Mouse (Mus musculus) ovary, postnatal 36 days (tissue): Measurements from ENCODE around the gene 9230102O04Rik.
A peak's percentile ranks its signal among the peaks of the same experiment; 100 is the strongest.

Experiments
- DNase-seq: peaks from one replicate; pipeline ENCODE4 v3.0.0; 2022; ENCODE audit warnings: low spot score, mixed read lengths

The 9230102O04Rik gene

DNA sequence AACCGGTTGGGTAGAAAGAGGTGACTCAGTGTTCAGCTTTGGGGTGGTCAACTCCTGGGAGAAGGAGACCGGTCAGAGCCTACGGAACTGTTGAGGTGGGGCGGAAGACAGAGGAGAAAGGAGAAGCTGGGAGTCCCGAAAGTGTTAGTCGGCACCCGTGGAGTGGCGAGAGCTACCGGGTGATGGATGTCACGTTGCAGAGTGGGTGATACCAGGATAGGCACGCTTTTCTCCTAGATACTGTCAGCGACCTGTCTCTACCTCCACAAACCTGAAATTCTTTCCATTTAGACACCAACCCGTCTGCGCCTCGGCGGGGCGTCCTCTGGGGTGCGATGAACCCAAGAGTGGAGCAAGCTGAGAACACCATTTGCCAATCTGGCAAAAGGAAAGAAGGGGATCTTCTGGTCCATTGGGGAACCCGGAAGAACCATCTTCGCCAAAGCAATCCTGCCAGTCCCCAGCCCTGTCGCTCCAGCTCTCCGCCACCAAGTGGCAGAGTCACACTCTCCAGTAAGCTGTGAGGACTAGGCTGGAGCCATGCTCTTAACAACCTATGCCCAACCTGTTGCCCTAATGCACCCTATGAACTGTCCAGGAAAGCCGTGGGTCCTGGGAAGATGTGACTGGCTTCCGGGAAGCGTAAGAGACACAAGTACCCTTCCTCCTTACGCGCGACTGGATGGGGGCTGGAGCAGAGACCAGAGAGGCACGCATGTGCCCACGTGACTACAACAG lies at the start of gene 9230102O04Rik:
Gene 9230102O04Rik (minus strand): TSS at position 628 of the 738 bp plus-strand sequence.
- peak; percentile 18 for DNase-seq

DNA sequence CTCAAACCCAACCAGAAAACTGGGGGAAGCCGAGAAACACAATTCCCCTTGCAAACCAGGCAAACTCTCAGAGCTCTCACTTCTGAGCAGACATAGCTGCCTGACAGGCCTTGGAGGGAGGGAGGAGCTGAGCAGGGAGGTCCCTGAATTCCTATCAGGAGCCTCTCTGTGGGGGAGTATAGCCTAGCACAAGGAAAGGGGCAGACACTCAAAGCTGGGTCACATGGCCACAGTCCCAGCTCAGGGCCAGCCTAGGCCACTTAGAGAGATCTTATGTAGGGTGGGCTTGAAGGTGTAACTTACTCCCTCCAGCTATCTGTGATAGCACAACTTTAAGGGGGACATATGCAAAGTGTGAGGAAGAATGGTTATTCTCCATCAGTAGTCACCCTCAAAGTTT lies 46.6 kb upstream of the 9230102O04Rik start:
- peak; percentile 9 for DNase-seq

DNA sequence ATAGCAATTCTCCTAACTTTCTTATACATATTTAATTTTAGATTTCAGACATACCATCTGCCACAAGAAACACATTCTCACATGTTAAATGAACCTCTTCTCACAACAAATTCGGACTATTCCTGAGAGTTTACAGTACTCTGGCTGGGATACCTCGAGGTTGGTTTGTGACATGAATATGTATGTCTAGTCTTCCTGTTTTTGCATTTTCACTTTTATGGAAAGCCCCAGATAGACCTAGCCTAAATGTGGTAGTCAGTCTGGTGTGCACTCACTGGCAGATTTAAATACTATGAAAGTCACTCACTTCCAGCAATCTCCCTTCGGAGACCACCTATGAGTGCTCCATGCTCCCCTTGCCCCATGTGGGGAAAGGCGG lies 37.6 kb upstream of the 9230102O04Rik start:
- no peak for DNase-seq

DNA sequence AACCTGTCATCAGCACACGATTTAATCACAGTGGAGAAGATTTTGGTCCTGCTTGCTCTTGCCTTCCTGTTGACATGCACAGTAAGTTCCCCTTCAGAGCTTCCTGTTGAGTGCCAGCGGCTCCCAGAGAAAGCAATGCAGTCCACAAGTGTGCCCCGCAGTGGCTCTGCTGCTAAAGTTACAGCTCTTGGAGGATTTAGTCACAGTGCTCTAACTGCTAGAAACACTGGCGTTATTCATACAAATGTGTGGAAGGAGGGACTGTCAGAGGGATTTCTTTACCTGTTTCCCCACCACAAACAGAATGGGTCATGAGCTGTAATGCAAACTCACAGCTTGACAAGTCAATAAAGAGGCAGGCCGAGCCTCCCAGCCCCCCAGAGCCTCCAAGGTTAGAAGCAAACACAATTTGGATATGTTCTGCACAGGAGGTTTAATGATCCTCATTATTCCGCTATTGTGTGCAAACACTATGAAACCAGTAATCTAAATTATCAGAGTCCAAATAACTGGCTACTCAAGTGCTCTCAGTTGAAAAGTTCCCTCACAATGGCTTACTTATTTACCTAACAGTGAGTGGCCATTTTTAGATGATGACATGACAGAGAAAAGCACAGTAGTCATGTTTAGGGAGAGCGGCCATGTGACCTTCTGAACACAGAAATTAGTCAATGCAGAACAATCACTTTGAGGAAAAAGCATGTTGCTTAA lies 37.0 kb upstream of the 9230102O04Rik start:
- no peak for DNase-seq

DNA sequence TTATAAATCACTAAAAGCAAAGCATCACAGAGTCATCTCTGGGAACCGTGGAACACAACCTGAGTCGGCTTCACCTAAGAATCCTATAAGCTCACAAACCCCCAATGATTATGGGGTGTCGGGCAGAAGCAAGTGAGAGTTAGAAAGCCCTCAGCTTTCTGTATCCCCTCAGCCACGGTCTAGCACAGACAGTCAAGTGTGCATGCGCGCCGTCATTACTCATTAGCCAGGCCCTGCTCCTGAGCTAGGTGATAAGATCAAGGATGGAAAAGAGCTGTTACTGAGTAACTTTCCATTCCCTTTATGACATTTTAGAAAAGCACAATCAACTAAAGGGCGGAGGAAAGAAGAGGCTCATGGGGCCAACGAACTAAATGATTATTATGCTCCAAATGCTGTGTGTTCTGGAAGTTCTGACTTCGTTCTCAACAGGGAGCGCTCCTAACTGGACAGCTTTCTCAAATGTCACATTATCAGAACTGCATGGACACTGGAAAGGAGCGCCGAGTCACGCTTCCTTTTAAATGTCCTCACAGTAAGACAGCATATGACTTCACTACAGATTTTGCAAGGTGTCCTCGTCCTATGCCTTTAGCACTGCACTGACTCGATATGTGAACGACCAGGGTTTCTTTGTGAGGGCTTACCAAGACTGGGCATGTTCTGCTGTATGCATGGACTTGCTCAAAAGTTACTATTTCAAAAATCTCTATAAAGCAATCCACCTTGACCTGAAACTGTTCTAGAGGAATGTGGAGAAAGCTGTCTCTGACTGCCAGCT lies 29.5 kb upstream of the 9230102O04Rik start:
- DNase-seq: no peak

DNA sequence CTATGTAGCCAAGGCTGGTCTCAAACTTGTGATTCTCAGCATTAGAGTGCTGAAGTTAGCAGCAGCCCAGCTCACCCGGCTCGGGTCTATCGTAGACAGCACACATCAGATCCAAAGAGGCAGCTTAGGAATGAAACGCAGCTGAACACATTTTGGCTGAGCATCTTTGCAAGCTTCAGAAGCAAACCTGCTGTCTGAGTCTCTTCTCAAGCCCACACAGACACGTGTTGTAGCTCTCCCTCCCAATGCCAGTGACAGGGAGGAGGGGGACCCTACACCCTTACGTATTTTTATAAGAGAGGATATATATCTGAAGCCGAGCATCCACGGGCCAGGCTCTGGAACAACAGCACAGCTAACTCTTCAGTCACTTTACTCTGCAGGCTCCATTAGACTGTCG lies 28.3 kb upstream of the 9230102O04Rik start:
- DNase-seq: no peak

DNA sequence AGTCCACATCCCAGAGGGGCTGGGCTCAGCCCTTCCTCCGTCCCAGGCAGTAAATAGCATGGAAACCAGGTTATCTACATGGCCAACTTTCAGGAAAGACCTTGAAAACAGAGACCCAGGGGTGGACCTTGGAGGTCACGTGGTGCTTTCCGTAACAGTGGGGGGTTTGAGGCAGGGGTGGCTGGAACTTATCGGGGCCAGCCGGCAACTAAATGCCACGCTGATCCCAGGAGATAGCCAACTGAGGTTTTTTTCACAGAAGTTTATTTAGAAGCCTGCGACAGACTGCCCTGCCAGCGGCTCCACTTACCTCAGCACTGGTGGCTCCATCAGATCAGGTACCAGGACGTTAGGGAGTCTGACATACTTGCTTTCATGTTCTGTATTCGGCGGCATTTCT lies 16.7 kb upstream of the 9230102O04Rik start:
- no peak for DNase-seq

DNA sequence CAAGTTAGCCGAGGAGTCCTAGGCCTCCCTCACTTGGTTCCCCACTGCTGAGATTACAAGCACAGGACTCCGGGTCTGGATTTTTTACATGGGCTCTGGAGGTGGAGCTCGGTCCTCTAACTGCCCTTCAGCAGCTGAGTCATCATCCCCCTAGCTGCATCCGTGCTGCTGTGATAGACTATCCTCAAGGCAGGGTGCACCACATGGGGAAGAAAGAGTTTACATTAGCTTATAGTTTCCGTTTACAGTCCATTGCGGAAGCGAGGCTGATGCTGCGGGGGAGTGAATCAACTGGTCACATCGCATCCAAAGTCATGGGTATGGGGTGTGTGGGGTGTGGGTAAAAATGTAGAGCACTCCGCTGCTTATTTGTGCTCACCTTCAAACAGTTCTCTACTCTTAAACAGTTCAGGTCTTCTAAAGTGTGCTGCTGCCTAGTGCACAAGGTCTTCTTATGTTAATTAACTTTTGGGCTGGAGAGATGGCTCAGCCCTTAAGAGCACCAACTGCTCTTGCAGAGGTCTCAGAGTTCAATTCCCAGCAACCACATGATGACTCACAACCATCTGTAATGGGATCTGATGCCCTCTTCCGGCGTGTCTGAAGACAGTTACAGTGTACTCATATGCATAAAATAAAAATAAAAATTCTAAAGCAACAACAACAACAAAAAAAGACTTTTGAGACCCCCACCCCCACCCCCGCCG lies 14.7 kb upstream of the 9230102O04Rik start:
- DNase-seq: no peak

DNA sequence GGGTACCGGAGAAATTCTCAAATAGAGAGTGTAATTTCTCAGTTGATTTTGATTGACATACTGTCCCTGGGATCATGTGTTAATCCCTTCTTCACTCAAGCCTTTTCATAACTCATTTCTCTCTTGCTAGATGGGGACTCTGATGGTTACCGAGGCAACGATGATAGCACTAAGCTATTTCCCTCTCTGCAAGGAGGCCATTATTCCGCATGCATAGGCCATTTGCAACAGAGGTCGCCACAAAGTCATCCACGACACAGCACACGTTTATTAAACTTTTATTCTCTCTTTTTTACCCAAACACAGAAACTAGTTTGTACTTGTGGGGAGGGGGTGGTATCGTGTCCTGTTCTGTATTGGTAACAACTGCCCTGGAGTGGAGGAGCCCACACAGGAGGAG lies 8.5 kb upstream of the 9230102O04Rik start:
- no peak for DNase-seq

DNA sequence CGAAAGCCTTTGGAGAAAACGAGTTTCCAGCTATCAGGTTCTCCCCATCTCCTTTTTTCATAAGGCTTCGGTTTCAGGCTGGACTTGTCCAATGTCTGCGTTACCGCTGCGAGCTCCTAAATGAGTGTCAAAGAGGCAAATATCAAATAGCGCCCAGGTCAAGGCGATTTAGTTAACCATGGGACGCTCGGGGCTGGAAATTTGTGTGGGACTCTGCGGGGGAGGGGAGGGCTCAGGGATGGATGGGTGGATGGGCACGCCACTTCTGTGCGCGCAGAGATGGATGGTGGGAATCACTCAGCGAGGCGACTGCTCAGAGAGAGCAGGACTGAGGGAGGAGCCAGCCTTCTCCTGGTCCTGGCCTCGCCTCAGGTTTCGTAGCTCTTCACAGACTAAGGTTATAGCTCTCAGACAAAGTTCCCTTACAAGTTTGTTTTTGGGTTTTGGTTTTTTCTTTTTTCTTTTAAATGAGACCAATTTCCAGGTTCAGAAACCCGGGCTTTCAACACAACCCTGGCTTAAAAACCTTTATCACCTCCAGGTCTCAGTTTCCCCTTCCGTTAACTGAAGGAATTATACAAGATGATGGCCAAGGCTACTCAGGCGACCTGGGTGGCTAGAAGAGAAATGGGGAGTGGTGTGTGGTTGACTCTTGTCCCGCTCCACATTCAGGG lies 6.9 kb upstream of the 9230102O04Rik start:
- no peak for DNase-seq

DNA sequence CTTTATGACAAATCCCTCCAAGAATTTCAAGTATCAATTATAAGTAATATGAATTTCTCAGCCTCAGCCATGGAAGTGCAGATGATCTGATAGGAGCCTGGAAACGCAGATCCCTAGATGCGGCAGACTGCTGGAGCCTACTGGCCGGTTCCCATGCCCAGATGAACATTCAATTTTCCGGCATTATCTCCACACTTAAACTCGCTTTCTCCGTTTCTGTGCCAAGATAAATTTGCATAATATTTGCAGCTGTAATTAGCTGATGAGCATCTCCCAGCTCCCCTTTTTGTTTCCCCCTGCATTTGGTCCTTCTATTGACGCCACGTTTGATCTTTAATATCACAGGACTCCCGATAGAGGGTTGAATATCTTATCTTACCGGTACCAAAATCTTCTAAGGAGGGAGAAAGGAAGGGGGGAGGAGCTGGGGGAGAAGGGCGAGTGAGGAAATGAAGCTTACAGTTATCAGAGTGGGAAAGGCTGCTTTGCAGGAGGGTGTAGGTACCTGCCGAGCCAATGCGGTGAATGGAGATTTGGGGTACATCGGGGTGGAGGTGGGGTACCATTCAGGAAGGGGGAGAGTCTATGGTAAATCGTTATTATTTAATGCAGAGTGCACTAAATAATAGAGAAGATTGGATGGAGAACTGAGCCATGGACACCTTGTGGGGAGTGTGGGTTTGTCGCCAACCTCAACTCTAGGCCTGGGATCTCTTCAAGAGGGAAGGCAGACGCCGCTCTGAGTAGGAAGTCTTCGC lies 5.7 kb upstream of the 9230102O04Rik start:
- no peak for DNase-seq

DNA sequence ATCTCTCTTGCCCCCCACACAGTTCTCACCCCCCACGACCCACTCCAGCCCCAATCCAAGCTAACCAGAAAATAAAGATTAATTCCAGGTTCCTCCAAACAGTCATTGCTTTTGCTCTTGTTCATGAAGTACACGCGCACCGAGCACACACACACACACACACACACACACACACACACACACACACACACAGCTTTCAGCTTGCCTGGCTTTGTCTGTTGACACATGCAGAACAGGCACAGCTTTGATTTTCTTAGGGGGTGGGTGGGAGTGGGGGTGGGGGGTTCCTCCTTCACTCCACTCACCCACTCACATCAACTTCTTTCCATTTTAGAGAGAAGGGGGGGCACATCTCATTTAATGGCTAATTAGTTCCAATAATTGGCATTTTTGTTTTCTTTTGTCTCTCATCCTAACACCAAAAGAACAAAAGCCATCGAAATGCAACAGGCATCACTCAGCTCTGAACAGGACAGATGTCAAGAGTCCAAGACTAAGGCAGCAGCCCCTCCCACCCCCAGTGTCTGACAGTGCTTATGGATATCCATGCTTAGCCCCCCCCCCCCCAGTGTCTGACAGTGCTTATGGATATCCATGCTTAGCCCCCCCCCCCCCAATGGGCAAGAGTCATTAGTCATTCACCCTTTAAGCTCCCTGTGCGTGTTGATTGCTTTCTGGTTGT lies 4.1 kb upstream of the 9230102O04Rik start:
- DNase-seq: no peak

DNA sequence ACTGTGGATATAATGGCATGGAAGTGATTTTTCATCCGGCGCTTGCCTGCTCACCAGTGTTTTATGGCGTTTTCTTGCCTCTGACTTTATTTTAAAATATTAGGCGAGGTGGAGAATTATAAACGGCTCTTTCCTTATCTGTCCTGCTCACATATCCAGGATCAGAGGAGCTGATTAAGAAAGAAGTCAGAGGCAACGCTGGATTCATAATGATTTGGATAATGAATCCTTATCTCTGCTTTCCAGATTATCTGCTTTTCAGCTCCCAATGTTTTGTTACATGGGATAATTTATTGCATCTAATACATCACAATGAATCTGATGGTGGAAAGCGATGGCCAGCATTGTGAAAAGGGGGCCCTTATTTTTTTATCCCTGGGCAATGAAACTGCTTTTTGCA lies 3.2 kb upstream of the 9230102O04Rik start:
- DNase-seq: no peak

DNA sequence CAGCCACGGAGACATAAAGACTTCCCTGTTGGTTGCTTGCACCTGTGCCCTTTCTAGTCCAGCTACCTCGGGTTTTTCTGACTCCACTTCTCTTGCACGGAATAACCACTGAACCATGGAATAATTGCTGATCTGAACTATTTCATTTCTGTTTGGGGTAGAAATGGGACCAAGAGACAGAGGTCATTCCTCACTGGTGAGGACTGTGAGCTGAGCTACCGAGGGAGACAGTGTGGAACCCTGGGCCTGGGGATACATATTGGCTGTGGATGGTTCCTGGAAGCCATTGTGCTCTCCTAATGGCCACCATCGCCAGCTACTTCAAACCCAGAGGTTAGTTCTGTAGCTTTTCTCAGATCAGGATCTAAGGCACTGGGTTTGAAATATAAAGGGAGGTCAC lies 1.6 kb upstream of the 9230102O04Rik start:
- DNase-seq: no peak

DNA sequence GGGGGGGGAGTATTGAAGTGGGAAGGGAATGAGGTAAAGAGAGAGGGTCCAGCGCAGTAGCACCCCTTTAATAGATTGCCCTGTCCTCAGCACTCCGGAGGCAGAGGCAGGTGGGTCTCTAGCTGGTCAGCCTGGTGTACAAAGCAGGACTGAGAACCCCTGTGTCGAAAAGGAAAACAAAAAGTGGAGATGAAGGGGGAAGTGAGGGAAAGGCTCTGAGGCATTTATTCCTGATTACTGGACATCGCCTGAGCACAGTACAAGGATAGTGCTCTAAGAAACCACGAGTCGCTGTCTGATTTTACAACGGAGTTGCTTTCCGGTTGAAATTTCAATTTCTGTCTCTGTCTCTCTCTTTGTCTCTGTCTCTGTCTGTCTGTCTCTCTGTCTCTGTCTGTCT lies 911 bp upstream of the 9230102O04Rik start:
- no peak for DNase-seq

DNA sequence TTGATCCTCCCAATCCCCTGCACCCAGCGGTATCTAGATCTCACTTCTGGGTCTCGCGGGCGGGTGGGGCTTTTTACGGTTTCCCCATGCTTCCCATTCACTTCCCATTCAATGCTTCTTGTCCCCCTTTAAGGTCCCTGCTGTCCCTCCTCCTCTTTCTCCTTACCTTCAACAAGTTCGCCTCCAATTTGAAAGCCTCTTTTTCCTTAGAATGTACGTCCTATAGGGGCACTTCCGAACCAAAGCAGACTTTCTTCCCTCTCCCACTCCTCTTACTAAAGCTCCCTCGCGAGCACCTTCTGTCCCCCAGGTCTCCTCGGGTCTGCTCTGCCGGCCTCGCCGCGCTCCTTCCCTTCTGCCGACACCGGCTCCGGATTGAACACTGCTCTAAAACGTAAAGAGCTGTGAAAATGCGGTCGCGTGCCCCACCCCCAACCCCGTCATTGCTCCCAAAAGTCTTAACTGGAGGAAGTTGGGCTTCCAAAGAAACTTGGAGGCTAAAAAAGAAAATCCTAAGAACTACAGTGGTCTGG lies 377 bp upstream of the 9230102O04Rik start, which contains the start of gene Gata3:
Gene Gata3 (minus strand): TSS at position 384 of the 533 bp plus-strand sequence.
- DNase-seq: no peak

DNA sequence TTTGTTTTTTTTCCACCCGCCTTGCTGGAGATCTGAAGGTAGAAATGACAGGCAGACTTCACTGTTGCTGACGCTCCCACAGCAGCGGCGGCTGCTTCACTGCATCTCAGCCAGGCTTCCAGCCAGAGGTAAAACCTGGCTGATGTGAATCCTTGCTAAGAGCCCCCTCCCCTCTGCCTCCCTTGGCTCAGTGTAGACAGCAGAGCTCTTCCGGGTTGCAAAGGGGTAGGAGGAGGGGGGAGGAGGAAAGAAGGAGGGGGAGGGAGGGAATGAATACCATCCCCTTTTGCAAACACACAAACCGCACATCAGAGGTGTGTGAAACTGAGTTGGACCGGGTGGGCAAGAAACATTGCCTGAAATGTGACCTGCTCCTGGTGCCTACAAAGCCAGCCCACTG lies 1.7 kb downstream of the 9230102O04Rik start:
- DNase-seq: no peak

DNA sequence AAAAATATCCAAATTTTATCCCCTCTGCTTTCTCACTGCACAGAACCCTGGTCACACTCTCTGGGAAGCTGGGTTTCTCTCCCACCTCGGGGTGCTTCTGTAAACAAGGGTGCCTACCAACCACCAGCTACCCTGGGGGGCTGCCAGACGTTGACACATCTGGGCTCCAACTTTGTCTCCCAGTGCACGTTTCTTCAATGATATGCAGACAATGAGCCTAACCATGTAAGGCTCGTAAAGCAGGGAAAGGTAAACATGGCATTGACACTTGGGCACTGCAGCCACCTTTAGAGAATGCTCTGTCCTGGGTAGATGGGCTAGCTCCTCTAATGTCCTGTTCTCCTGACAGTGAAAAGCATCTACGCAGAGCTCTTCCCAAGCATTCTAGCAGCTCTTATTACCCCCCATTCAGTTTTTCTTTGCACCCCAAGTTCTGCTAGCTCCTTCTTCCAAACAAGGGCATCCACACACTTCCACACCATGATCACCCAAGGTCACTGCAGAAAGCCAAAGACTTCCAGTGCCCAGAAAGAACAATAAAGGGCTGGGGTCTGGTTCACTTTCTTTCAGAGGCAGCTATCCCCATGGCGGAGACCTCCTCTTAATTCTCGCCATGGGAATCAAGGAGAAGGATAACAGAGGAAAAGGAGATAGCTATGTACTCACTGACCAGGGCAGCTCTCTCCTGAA lies 2.3 kb downstream of the 9230102O04Rik start:
- no peak for DNase-seq

DNA sequence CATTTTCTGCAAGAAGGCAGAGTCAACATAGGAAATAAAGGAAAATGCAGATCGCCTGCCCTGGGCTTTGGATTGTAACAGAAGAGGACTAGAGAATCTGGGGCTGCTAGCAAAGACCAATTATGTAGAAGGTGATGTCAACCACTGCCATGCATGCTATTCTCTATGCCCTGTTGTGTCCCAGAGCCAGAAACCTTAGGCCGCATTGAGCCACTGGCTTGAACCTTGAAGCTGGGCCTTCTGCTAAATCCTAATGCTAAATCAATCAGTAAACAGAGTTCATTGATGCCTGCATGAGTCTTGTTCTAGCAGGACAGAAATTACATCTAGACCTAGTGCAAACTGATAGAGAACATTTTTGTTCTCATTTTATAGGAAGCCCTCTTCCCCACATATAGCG lies 3.3 kb downstream of the 9230102O04Rik start:
- no peak for DNase-seq
